Mouse (Mus musculus) megakaryocyte, embryonic 14.5 days (primary cell): Measurements from ENCODE around the gene Fbxo47.

ENCODE experiments used
- FLI1 ChIP-seq: IDR thresholded peaks from 2 replicates; pipeline ENCODE4 v1.6.1; 2012; ENCODE audit warnings: low read length, inconsistent platforms, mixed read lengths
- GATA1 ChIP-seq: IDR thresholded peaks from 3 replicates; pipeline ENCODE4 v1.6.1; 2012; ENCODE audit warnings: mixed read lengths, low read length, inconsistent platforms, borderline replicate concordance

- TF ChIP-seq GATA1: no peak
- no peak for TF ChIP-seq FLI1
These were observed 54.6 kb downstream of the Fbxo47 start for GRCm38 (mm10) chr11:97829365-97829764.
